Mouse (Mus musculus) gastrocnemius, postnatal 36 days (tissue): Measurements from ENCODE around the gene Cntn3. TPM values are rescaled to one million over a fixed set of nuclear protein-coding genes. Genes with fewer than 3 reads are reported as not detected.
"Not testable (repeated sequence)": the region's sequence is repeated elsewhere in the genome, so short reads cannot be mapped to it uniquely, and the experiment has no call there.

Experiments
- DNase-seq, 2 experiments: peaks; one replicate each; pipeline ENCODE4 v3.0.0; 2022
- intact Hi-C: fragments of 180-260 bp; cut with DNase I; formaldehyde crosslinking; loops from one replicate; pipeline ENCODE4 v1.15.1; 2025
- long read RNA-seq, 2 experiments: library from polyadenylated mRNA; stranded (forward); transcript quantifications; one replicate each; pipeline ENCODE4 v2.0.0; 2021
- total RNA-seq, 2 experiments: library from RNA; stranded (reverse); gene quantifications; 2 replicates each; pipeline ENCODE4 v1.2.3; 2021

Gene Cntn3
- total RNA-seq = not detected
- long read RNA-seq, experiment 1 = 0 reads
- long read RNA-seq, experiment 2 = 0 reads

DNA sequence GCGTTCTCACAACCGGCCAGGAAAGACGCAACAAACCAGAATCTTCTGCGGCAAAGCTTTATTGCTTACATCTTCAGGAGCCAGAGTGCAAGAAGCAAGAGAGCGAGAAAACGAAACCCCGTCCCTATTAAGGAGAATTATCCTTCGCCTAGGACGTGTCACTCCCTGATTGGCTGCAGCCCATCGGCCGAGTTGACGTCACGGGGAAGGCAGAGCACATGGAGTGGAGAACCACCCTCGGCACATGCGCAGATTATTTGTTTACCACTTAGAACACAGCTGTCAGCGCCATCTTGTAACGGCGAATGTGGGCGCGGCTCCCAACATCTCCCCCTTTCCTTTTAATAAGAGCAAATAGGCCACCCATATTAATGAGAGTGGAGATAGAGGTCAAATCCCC lies at the start of gene Cntn3:
Gene Cntn3 (minus strand): TSS at position 101 of the 400 bp plus-strand sequence.
- intact Hi-C loops = not testable (repeated sequence)

DNA sequence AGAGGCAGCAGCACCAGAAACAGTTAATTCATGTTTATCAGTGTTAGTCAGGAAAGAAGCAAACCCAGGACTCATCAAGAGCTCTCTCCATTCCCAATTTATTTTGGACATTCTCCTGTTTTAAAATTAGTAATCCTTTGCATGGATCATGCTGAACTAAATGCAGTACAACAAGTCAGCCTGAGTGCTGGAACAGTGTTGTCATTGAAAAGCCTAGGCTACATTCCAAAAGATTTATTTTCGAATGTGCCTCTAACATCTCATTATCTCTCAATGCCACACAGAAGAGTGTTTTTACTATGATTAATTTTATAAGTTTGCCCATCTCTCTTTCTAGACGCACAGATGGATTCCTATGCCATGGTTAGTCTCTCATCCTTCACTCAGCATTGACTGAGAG lies 27.9 kb upstream of the Cntn3 start:
- DNase-seq = no peak
- intact Hi-C loops = no loop called here

More for the DNA sequence above, at the start of gene Cntn3:
- DNase-seq = not testable (repeated sequence)

DNA sequence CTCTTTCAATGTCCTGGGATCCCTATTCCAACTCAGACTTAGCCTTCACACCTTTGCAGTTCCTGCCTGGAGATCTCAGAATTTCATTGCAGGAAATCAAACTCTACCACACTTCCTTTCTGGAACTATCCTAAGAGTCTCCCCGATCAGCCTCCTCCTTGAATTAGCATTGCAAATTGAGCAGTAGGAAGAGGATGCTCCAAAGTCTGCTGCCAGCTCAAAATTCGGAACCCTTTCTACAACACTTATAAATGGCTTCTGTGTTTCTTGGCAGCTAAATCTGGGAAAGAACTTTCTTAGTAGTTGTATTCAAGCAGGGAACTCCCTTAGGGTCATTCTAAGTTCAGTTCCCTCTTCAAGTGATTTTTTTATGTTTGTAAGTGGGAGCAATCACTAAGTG lies 24.9 kb upstream of the Cntn3 start:
- intact Hi-C loops = no loop called here
- no peak for DNase-seq

DNA sequence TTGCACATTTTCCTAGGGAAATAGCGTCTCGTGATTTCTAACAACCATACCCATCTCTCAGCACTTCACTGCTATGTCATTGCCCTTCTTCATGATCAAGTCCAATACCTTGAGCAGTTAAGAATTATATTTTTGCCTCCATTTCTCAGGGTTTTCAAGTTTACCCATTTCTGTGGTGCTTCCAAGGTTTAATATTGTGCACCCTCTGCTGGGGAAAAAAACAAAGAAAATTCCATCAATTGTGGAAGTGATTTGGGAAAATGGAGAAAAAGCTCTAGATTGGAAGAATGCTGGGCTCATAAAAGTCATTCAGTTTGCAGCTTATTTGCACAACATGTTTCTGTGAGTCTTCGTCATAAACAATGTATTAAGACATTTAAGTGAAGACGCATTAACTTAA lies 17.2 kb upstream of the Cntn3 start:
- intact Hi-C loops = no loop called here
- no peak for DNase-seq

DNA sequence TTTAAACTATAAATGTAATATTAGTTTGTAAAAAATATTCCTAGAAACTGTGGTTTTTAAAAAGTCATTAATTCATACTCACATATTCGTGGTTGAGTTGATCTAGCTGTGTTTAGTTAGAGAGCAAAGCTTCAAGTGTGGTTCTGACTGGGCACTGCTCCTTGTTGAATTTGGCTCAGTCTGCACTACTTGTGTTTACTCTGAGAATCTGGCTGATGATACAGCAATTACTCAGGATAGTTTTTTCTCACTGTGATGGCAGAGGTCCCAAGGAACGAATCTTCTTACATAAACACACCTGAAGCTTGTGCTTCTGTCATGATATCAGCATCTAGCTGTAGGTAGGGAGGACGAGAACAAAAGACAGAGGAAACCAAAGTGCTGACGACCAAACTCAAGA lies 16.4 kb upstream of the Cntn3 start:
- intact Hi-C loops = no loop called here
- no peak for DNase-seq

DNA sequence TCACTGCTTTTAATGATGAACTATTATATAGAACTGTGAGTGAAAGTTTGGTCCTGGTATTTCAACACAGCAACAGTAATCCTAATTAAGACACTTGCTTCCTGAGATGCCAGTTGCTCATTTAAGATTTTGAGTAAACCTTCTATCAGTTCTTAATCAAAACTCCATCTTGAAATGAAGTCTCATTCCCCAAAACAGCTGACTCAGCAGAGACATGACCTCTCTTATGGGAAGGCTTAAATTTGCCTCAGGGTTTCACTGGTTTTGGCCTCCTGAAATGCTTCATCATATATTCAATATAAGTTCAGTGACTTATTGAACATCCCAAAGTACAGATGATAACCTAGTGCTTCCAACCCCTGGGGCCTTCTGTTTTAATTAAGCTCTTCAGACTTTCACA lies 13.2 kb upstream of the Cntn3 start:
- no peak for DNase-seq
- intact Hi-C loops = no loop called here

DNA sequence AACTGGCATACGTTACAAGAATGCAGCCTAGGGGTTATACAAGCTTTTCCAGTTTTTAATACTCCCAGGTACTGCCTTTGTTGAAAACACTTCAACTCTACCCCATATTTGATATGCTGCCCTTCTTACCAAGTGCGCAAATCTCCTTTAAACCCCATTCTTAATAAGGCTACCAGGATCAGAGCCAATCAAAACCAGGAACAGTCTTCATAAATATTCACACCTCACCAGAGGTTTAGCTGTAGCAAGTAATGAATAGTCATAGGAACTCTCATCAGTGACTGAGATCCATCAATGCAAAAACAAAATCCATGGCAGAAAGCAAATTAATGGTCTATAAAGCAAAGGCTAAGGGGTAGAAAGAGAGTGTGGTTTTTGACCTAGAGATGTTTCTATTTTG lies 10.7 kb upstream of the Cntn3 start:
- DNase-seq = no peak
- intact Hi-C loops = no loop called here

DNA sequence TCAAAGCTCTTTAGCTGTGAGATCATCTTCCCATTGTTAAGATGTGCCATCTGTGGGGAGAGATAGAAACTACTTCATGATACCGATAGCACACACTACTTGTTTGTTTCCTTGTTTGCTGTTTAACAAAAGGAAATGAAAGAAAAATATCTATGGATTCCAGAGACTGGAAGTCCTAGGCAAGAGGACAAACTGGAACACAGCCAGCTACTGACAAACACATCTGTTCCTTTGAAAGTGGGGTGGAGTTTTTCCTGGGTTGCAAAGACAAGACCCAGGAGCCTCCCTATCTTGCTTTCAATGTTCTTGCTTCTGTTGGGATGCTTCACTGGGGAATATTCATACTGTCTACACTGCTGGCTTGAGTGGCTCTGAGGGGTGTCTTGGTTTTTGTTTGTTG lies 5.4 kb downstream of the Cntn3 start:
- DNase-seq = no peak
- intact Hi-C loops = no loop called here

DNA sequence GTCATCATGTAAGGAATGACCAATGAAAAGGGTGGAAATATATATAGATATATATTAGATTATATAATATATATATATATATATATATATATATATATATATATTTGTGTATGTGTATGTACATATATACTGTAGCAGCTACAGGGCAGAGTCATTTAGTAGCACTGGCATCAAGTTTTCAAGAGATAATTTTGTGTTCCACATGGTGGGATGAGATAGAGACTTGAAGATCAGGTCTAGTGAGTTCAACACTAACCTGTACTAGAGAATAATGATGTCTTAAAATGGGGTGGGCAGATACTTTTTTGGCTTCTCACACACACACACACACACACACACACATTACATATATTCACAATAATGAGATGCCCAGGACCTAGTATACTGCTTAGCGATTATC lies 7.7 kb downstream of the Cntn3 start:
- no peak for DNase-seq
- intact Hi-C loops = no loop called here

DNA sequence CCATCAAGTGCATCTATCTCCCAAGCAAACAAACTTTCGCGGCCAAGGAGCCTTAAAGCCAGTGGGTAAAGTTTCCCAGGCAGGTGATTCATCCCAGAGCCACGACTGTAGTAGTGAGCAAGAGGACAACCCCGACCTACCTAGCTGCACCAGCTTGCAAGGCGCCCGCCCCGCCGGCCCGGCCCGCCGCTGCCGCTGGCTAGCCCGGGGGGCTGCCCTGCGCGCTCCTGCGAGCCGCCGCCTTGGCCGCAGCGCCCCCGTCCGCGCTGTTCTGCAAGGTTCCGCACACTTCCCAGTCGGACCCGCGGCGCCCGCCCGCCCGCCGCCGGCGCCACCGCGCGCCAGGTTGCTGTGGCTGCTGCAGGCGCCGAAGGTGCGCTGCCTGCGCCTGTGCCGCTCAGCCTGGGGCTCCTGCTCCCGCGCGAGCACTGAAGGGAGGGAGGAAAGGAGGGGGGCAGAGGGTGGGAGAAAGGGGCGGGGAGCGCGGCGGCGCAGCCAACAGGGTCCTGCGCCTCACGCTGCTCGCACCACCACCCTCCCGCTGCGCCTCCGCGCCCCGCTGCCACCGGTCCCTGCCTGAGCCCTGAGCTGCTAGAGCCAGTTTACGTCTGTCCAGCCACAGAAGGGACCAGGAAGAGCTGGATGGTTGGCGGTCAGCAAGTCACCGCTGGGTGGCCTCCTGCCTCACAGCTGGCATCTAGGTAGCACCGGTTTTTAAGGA lies 8.7 kb downstream of the Cntn3 start:
- intact Hi-C loops = no loop called here
- DNase-seq = no peak

DNA sequence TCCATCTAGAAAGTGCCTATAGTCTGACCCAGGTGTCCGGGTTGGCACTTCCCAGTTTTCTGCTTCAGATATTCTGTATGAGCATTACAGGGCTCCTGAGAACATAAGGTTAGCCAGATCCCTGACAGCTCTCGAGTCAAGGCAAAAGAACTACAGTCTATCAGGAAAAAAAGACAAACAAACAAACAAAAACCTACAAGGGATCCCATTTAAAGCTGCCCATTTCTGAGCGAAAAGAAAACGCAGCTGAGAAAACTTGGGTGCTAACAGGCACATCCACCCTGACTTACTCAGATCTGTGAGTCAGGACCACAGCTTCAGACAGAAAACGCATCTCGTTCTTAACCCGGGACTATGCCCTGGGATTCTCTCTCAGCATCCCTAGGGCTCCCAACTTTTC lies 9.5 kb downstream of the Cntn3 start:
- DNase-seq = no peak
- intact Hi-C loops = no loop called here

DNA sequence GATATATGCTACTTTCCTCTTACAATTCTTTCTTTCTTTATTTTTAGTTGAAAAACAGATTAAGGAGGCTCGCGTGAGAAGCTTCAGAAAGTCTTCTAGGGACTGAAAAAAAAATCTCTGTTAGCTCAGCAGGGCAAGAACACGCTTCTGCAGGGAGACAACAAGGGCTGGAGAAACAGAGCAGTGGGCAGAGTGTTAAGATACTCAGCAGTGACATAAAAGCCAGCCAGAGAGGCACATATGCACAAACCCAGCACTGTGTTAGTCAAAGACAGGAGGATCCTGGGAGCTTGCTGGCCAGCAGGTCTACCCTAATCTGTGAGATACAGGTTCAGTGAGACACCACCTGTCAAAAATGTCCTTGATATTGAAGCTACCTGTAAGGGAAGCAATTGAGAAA lies 15.4 kb downstream of the Cntn3 start:
- DNase-seq = no peak
- intact Hi-C loops = no loop called here

DNA sequence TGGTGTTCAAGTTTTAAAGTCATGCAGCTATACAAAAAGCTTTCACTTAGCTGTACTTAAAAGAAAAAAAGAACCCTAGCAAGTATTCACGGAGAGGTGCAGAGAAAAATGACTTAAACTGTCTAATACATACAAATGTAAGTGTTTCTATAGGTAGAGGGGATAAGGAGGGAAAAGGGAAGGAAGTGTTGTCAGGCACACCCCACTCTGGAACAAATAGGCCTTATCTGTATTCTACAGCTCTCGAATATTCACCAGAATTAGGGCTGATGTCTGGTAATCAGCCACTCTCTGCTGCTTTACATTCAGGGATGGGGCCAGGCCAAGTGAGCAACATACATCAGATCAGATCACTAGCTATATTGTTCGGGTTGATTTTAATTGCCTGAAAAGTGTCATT lies 16.4 kb downstream of the Cntn3 start:
- intact Hi-C loops = no loop called here
- DNase-seq = no peak

DNA sequence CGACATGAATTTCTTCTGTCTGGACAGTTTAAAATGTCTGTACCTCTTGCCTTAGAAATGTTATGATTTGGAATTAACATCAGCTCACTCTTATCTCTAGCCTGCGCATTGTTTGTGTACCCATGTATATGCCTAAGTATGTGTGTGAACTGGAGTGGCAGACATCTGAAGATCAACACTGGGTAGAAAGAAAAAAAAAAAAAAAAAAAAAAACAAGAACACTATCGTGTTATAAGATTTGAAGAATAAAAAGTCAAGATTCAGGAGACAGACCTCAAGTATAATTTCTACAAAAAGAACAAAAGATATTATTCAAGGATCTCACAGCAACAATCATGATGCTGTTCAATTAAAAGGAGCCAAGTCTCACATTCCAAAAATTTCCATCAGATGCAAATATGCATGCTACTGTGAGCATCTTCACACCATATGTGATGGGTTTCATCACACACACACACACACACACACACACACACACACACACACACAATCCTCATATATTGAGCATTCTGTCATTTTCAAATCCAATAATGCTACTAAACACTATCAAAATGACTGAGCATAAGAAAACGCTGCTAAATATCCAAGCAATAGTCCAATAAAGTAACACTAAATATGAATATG lies 17.0 kb downstream of the Cntn3 start:
- DNase-seq = no peak
- intact Hi-C loops = no loop called here

DNA sequence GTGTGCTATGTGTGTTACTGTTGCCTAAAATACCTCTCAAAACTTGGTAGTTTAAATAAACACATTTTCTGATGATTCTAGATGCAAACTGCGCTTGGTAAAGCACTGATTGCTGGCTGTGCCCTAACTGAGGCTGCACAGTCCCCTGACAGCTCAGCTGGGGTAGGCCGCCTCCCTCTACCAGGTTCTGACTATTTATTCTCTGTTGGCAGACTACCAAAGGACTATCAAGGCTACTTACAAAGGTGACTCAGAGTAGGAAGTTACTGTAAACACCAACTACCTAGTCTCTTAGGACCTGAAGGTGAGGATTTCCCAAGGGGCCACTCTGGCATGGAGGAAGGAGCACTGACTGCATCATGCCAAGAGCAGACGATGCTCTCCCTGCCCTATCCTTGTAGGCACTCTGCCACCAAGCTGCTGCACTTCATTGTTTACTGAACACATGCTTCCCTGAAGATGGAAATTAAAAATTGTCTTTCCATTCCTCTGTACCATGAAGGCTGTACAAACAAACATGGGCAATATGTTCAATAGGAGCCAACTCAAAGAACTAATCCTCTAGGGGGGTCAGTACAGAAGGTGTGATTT lies 17.7 kb downstream of the Cntn3 start:
- no peak for DNase-seq
- intact Hi-C loops = no loop called here

DNA sequence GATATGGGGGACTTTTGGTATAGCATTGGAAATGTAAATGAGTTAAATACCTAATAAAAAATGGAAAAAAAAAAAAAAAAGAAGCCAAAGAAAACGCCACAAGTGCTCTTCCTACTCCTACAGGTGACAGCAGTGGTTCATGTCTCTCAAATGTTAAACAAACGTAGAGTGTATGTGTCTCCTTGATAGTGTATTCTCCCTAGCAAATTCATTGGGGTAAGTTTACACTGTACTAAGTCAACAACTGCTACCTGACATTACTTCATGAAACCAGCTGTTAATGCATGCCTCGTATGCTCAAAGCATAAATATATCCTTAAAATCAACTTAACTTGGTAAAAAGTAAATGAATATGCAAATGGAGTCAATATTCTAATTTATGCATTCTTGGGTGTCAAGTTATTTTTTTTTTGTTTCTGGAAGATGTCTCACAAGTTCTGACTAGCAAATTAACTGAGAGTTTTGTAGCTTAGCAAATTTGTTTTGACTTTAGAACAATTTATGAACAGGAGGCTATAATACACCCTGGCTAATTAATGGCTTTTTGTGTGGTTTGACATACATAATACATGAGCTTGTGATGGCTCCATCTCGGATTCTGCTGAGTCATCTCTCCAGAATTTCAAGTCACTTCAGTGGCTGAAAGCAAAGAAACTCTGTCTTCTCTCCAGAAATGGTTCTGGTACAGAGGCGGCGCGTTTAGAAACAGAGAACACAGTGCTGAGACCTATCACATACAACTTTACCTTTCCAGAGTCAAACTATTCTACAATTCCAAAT lies 31.1 kb downstream of the Cntn3 start:
- intact Hi-C loops = no loop called here
- DNase-seq = no peak

DNA sequence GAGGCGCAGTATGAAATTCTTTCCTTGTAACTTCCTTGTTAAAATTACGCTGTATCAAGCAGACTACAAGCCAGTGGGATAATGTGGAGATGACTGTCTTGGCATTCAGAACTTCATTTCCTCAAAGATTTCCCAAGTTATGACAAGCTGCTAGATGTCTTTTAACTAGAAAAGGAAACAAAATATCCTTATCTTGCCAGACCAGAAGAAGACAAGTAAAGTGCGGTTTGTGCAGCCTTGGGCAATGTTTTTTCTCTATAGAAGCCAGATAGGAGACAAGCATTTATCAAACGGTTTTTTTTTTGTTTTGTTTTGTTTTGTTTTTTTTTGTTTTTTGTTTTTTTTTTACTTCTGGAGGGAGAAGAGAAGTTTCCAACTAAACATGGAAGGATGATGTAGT lies 37.3 kb downstream of the Cntn3 start:
- no peak for DNase-seq
- intact Hi-C loops = no loop called here

DNA sequence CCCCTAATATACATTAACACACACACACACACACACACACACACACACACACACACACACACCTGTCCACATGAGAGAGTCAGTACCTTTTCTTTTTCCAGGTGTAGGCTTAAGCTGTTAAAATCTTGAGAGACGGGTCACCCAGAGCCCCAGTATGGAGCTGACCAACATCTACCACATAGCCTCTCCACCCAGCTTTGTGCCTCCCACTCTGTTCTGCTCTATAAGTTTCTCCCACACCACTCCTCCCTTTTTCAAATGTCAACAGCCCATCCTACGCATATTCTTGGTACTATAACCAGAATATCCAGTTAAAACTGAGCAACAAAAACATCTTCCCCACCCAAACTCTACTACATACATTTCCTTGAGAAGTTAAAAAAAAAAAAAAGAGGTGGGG lies 49.9 kb downstream of the Cntn3 start:
- no peak for DNase-seq
- intact Hi-C loops = no loop called here

DNA sequence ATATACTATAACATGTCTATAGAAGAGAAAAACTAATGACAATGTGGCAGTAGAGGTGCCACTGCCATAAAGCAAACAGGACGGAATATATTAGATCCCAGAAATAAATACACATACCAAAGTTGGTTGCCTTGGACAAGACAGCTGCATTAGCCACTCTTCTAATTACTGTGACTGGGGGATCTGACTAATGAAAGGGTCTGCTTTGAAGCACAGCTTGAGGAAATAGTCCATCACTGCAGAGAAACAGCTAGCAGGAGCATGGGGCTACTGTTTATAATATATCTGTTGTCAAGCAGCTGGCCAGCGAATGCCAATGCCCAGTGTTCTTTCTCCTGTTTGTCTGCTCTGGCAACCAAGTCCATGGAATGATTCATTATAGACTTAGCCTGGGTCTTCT lies 51.9 kb downstream of the Cntn3 start:
- intact Hi-C loops = no loop called here
- DNase-seq = no peak

DNA sequence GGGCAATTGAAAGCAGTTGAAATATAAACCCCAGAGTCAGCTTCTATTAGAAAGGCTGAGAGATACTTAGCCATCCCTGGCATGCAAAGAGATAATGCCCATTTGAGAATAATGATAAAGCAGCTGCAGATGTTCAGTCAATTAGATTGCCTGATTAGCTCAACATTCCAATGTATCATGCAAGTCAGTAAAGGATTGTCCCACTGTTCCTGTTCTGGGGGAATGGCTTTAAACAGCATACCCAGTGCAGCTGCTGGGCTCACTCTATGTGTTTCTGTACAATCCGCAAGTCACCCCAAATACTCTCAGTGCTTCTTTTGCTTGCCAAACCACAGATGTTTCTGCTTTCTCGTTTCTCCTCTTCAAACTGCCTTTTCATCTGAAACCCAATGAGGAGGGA lies 57.7 kb downstream of the Cntn3 start:
- intact Hi-C loops = no loop called here

DNA sequence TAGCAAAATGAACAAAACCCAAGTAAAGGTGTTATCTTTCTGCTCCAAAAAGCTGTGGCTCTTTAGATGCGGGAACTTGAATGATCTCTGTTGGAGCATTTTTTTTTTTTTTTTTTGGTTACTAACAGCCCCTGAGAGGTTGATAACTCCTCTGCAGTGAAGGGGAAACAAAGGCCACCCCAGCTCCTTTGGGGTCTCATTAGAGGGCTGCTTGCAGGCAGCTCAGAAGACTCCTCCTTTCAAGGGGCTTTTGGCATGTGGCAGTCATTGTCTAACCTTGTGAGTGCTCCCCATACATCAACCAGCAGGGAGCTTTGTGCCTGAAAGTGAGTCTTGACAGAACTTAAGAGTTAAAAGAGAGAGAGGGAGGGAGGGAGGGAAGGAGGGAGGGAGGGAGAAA lies 60.8 kb downstream of the Cntn3 start:
- DNase-seq = no peak
- intact Hi-C loops = no loop called here

More for the DNA sequence above, 57.7 kb downstream of the Cntn3 start:
- no peak for DNase-seq
